Mouse (Mus musculus): ENCODE results near the gene Dupd1.

The Dupd1 gene

GRCm38 (mm10) chr14:21720430-21721205 lies 6.2 kb upstream of the Dupd1 start:
- no peak for DNase-seq

- DNase-seq: no peak
Measured at GRCm38 (mm10) chr14:21719646-21720383, 5.4 kb upstream of the Dupd1 start.

DNA sequence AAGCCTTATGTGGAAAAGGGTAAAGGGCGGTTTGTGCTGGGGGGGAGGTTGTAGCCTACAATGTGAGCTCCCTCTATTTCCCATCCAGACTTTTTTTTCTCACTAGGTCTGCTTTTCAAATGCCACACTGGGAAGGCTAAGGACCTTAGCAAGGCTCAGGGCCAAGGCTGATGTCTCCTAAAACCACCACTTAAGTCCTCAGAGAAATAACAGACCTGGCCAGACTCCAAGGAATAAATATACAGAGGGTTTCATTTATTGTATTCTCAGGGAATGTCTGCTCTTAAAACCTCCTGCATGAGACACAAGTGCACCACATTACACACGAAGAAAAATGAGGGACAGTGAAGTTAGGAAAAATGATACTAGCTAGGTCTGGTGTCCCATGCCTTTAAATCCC lies 3.1 kb downstream of the Dupd1 start:
- DNase-seq: no peak

GRCm38 (mm10) chr14:21709545-21709944 lies 4.8 kb downstream of the Dupd1 start:
- DNase-seq: no peak

DNA sequence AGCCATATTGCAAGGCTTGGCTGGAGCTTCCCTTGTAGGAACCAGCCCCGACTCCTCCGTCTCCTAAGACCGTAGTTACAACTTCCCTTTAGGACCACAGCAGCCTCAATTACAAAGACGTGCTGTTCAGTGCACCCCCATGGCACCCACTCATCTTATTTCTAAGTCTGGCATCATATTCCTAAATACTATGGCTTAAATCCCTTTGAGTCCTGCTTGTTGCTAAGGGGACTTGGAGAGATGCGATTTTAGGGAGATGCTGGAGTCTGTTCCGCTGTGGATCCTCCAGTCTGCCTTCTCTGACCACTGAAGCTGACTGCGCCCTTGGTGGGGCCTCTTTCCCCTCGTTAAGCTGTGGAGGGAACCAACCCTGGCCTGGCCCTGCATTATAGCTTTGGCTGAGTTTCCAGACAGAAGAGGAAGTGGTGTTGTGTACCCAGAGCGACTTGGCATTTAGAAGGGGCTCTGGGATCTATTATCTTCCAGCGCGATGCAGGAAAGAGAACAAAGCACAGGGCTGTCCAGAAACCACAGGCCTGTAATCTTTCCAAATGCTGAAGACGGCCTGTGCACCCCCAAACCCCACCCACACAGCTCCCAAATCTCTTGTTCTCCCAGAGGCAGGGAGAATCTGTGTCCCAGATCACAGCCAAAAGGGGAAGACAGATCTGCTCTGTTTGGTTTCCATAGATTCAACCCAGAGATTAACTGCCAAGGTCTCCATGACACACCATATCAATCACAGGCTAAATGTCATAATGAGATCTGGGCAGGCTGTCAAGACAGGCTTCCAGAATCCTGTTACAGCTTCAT lies 7.4 kb downstream of the Dupd1 start:
- no peak for DNase-seq

DNA sequence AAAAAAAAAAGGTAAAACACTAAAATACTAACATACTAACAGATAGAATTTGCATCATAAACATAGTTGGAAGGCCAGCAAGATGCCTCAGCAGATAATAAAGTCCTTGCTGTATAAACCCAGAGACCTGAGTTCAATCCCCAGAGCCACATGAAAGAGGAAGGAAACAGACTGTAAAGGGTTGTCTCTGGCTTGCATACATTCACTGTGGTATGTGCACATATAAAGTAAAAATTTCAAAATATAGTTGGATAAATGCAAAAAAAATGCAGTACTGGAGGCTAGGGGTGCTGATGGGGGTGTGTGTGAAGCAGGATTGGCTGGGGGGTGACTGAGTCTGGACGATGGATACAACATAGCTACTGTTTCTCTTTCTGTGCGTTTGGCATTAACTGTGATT lies 8.9 kb downstream of the Dupd1 start:
- DNase-seq: no peak

GRCm38 (mm10) chr14:21703255-21703654 lies 11.1 kb downstream of the Dupd1 start:
- DNase-seq: no peak

- DNase-seq: no peak
Measured at GRCm38 (mm10) chr14:21702691-21703090, 11.7 kb downstream of the Dupd1 start.

DNA sequence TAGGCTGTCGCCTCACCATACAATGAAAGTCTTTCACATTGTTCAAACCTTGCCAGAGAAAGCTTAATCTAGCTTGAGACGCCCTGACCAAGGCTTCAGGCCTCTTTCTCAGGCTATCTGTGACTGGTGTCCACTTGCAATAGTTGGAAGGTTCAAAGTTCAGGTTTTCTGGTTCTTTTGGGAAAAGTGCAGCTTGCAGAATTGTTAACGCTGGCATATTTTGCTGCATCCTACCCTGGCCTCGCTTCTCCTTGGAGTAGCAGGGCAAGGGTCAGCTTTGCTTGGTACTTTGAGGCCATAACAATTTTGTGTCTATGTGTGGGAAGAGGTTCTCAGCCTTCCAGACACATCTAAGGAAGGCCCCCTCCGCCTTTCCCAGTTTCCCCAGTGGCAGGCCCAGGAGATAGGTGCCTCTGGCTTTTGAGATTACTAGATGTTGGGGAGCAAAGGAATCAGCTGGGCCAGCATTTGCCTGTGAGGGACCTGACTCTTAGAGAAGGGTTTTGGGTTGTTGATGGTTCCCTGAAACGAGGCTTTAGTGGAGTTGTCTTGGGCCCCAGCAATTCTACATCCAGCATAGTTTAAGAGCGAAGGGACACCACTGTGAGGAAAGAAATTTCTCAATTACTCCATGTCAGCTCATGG lies 18.1 kb downstream of the Dupd1 start:
- no peak for DNase-seq

DNA sequence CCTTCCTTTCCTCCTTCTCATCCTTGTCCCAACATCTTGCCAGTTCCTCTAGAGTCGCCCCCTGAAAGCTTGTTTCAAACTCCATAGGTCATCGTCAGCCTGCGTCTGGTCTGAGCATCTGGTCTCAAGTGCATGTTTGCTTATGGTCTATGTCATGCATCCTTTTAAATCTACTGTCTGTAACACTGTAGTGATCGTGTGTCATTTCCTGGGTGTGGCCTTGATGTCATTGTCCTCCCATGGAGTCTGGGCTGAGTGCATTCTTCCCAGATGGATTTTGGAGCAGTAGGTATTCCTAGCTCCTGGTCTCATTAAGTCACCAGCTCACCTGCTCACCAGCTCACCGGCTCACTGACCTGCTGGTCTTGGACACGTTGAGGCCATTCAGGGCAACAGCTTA lies 19.4 kb downstream of the Dupd1 start:
- no peak for DNase-seq

- no peak for DNase-seq
Measured at GRCm38 (mm10) chr14:21691070-21691469, 23.3 kb downstream of the Dupd1 start.

- no peak for DNase-seq
Measured at GRCm38 (mm10) chr14:21686376-21687279, 27.7 kb downstream of the Dupd1 start.

DNA sequence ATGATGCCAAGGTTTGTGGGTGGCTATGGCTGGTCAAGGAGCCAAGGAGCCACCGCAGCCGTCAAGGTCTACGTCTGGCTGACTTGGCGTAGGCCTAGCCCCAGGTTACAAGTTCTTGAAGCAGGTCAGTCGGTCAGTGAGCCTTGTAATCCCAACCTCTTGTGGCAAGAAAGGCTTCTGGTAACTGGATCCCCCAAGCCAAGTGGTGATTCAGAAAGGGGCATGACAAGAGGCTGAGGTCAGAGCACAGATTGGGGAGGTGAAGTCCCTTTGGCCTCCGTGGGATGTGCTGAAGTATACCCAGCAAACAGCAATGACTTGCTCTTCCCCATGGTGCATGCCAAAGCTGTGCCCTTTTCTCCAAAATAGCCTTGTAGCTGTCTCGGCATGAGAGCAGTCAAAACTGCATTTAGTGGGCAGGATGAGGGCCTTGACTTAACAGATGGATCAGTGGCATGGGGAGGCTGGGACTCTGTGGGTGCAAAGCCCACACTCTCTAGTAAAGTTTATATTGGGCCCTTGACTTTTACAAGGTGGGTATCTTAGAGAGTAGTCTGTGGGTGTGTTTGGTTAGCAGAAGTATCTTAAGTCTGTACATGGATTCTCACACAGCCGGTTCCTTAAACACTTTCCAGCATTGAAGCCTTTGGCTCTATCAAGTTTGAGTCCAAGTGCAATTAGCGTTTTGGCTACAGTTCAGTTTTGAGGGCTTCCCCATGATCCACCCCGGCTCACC lies 28.8 kb downstream of the Dupd1 start:
- DNase-seq: no peak

GRCm38 (mm10) chr14:21683834-21684233 lies 30.5 kb downstream of the Dupd1 start:
- DNase-seq: no peak

GRCm38 (mm10) chr14:21682681-21683129 lies 31.7 kb downstream of the Dupd1 start:
- peak; percentile 77 to 80 for DNase-seq

- no peak for DNase-seq
Measured at GRCm38 (mm10) chr14:21679631-21680201, 34.7 kb downstream of the Dupd1 start.

DNA sequence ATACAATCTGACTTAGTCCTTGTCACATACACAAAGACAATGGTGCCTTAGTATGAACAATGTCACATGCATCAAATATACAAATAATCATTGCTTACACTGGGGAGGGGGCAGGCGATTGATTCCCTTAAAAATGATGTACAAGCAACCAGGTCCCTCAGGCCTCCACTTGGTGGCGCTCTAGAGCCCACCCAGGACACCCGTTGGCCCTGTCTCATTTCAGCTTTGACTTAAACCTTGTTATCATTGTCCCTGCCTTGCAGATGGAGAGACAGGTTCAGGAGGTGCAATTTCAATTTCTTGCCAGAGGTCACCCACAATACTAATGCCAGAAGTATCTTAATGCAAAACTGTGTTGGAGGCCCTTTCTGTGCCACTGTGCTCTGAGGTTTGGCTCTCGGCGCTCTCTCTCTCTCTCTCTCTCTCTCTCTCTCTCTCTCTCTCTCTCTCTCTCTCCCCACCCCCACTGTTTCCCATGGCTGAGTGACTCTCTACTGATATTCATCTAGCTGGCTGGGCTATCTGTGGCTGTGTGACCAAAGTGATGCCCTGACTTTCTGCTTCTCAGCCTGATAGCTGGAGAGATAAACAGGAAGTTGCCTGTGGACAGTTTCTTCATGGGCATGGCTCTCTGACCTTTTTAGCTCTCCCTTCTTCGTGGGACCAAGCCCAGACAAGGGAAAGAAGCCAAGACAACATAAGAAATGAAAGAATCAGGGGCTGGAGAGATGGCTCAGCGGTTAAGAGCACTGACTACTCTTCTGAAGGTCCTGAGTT lies 35.7 kb downstream of the Dupd1 start:
- peak; percentile 72 to 73 for DNase-seq

DNA sequence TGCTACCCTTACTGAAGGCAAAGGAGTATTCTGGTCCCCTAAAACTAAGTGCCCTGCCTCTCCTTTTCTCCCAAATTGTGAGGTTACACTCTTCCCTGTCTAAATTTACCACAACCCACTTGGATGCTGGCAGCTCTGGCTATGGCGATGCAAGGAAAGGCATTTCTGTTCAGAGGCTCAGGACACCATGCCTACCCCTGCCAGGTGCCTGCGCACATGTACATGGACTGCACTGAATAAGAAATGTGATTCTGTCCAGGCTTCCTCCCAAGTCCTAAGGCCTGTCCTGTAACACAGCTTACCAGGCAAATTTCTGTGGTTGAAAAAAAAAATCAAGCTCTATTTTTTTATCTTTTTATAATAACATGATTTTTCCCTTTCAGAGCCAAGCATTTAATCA lies 38.2 kb downstream of the Dupd1 start:
- no peak for DNase-seq

GRCm38 (mm10) chr14:21674471-21674870 lies 39.9 kb downstream of the Dupd1 start:
- no peak for DNase-seq

GRCm38 (mm10) chr14:21673100-21673499 lies 41.3 kb downstream of the Dupd1 start:
- no peak for DNase-seq
